Mouse (Mus musculus) midbrain, embryonic 11.5 days (tissue): ENCODE measurements at regions not wholly inside any gene's neighbourhood (a gene's known extent, or its start where the extent isn't known, plus 50 kb on each side); places are given as distances from the start of the nearest gene placed in this dataset.

Experiments
- ATAC-seq: fragments of 200-750 bp; cut with Nextera tagmentation; 2 replicates; pipeline ENCODE4 v1.8.0; 2017; ENCODE audit warnings: moderate TSS enrichment, moderate library complexity; ENCODE audit not compliant: low FRiP score
- DNase-seq: peaks from one replicate; pipeline ENCODE4 v3.0.0; 2015; ENCODE audit warnings: low spot score; ENCODE audit errors: missing footprints
- H3K27ac ChIP-seq: fragments of 300-500 bp; sonication (generic); 2 replicates; pipeline ENCODE4 v1.5.1; 2014; ENCODE audit warnings: low read depth, low read length
- H3K27me3 ChIP-seq: fragments of 300-500 bp; sonication (generic); 2 replicates; pipeline ENCODE4 v1.6.1; 2014; ENCODE audit warnings: mild to moderate bottlenecking, low read length, moderate library complexity, mixed read lengths; ENCODE audit not compliant: control insufficient read depth, insufficient read depth
- H3K36me3 ChIP-seq: fragments of 300-500 bp; sonication (generic); 2 replicates; pipeline ENCODE4 v1.6.1; 2014; ENCODE audit warnings: mild to moderate bottlenecking, low read length, moderate library complexity, mixed read lengths; ENCODE audit not compliant: control insufficient read depth, insufficient read depth
- H3K4me1 ChIP-seq: fragments of 300-500 bp; sonication (generic); 2 replicates; pipeline ENCODE4 v1.6.1; 2014; ENCODE audit warnings: low read length; ENCODE audit not compliant: control insufficient read depth, insufficient read depth
- H3K4me2 ChIP-seq: fragments of 300-500 bp; sonication (generic); 2 replicates; pipeline ENCODE4 v1.6.1; 2014; ENCODE audit warnings: mild to moderate bottlenecking, moderate library complexity
- H3K4me3 ChIP-seq: fragments of 300-500 bp; sonication (generic); 2 replicates; pipeline ENCODE4 v1.5.1; 2014; ENCODE audit warnings: low read depth, low read length
- H3K9ac ChIP-seq: fragments of 300-500 bp; sonication (generic); 2 replicates; pipeline ENCODE4 v1.6.1; 2014; ENCODE audit warnings: low read length
- H3K9me3 ChIP-seq: fragments of 300-500 bp; sonication (generic); 2 replicates; pipeline ENCODE4 v1.6.1; 2016; ENCODE audit warnings: low read length; ENCODE audit not compliant: control insufficient read depth
- WGBS: fragments of 180-500 bp; shearing (Covaris S2); extraction: QIAGEN DNeasy Blood & Tissue Kit; methylation state at CpG from one replicate; pipeline ENCODE4 v1.1.7; 2014; 5-methylcytosine and 5-hydroxymethylcytosine counted together

DNA sequence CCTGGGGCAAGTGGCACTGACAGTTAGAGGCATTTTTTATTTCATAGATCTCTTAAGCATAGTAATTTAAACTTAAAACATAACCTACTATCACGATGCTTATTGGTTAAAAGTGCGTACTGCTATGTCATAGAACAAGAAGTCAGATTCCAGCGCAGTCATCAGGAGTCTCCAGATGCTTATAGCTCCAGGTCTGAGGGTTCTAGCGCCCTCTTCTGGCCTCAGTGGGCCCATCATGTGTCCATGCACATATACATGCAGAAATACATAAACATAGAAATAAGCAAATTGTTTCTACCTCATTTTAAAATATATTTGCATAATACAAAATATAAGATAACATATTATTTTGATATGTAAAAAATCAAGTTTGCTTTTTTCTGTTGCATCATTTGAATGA is 1002.8 kb upstream of the Adgrl2 start:
- Histone ChIP-seq H3K4me3 (no peak overlapping the region), H3K9me3 (no peaks in the 10 kb centered on the region), H3K27me3 (no peaks in the 10 kb centered on the region), H3K27ac (no peak overlapping the region), H3K4me2 (no peak overlapping the region), H3K4me1 (no peaks in the 10 kb centered on the region), H3K36me3 (no peaks in the 10 kb centered on the region), H3K9ac (no peak overlapping the region)
- 57% methylated on average over 4 of the region's 4 CpGs for WGBS
- ATAC-seq (no peak), DNase-seq (no peak)

DNA sequence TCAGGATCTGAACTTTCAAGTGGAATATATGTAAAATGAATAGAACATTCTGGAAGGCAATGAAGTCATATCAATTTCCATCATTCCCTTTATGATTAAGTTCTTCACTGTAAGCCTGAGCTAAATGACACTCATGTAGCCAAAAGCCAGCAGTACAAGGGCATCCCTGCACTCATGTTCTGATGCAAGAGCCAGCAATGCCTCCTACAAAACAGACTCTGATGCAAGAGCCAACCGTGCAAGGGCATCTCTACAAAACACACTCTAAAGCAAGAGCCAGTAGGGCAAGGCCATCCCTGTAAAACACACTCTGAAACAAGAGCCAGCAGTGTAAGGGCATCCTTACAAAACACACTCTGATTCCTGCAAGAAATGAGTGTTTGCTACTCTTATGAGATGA is 997.4 kb upstream of the Adgrl2 start:
- no peak overlapping the region for H3K27ac ChIP-seq
- H3K4me1 ChIP-seq = no peaks in the 10 kb centered on the region
- H3K27me3 ChIP-seq = no peaks in the 10 kb centered on the region
- no peak overlapping the region for H3K9ac ChIP-seq
- H3K4me3 ChIP-seq = no peak overlapping the region
- H3K4me2 ChIP-seq = no peak overlapping the region
- DNase-seq = no peak
- ATAC-seq = no peak
- no peaks in the 10 kb centered on the region for H3K36me3 ChIP-seq
- H3K9me3 ChIP-seq = no peaks in the 10 kb centered on the region
- 80% methylated on average over 1 of the region's 1 CpGs for WGBS

GRCm38 (mm10) chr3:149956993-149957392 is 966.6 kb upstream of the Adgrl2 start:
- H3K27me3 ChIP-seq = no peaks in the 10 kb centered on the region
- H3K36me3 ChIP-seq = no peaks in the 10 kb centered on the region
- no peak overlapping the region for H3K4me2 ChIP-seq
- H3K9ac ChIP-seq = no peak overlapping the region
- no peak overlapping the region for H3K4me3 ChIP-seq
- DNase-seq = no peak
- no peak overlapping the region for H3K27ac ChIP-seq
- 72% methylated on average over 2 of the region's 2 CpGs for WGBS
- no peaks in the 10 kb centered on the region for H3K9me3 ChIP-seq
- no peak for ATAC-seq
- no peaks in the 10 kb centered on the region for H3K4me1 ChIP-seq

DNA sequence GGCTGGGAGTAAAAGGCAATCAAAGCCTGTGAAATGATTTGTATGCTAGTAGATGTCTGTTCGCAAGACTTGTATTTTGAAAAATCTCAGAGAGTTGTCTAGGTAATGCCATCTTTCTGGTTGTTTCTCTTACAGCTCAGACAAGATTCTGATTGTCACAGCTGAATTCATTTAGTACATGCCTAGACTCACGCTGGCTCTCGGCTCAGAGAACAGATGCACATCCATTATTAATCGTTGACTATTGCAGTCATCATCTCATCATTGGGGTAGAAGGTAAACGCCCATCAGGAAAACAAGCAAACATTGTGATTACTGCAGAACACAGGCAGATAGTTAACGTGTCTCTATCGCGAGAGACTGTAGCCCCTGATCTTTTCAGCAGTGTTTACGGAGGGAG is 945.8 kb upstream of the Adgrl2 start:
- DNase-seq (no peak), ATAC-seq (no peak)
- Histone ChIP-seq H3K27ac (no peak overlapping the region), H3K36me3 (no peaks in the 10 kb centered on the region), H3K9me3 (no peaks in the 10 kb centered on the region), H3K4me1 (no peaks in the 10 kb centered on the region), H3K4me2 (no peak overlapping the region), H3K27me3 (no peaks in the 10 kb centered on the region), H3K4me3 (no peak overlapping the region), H3K9ac (no peak overlapping the region)
- 86% methylated on average over 9 of the region's 9 CpGs for WGBS

- Histone ChIP-seq H3K4me3 (no peak overlapping the region), H3K27ac (no peak overlapping the region), H3K9me3 (no peaks in the 10 kb centered on the region), H3K27me3 (no peaks in the 10 kb centered on the region), H3K9ac (no peak overlapping the region), H3K4me1 (no peaks in the 10 kb centered on the region), H3K4me2 (no peak overlapping the region), H3K36me3 (no peaks in the 10 kb centered on the region)
- 92% methylated on average over 4 of the region's 4 CpGs for WGBS
- DNase-seq = no peak
- no peak for ATAC-seq
Measured at GRCm38 (mm10) chr3:149934832-149935231, 944.5 kb upstream of the Adgrl2 start.

- H3K4me1 ChIP-seq = no peaks in the 10 kb centered on the region
- H3K4me3 ChIP-seq = no peak overlapping the region
- no peak overlapping the region for H3K4me2 ChIP-seq
- H3K27me3 ChIP-seq = no peaks in the 10 kb centered on the region
- ATAC-seq (no peak), DNase-seq (peak; percentile 54)
- WGBS = 88% methylated on average over 10 of the region's 10 CpGs
- no peak overlapping the region for H3K27ac ChIP-seq
- no peaks in the 10 kb centered on the region for H3K36me3 ChIP-seq
- H3K9me3 ChIP-seq = no peaks in the 10 kb centered on the region
- no peak overlapping the region for H3K9ac ChIP-seq
Measured at GRCm38 (mm10) chr3:149928456-149929360, 938.4 kb upstream of the Adgrl2 start.

- Histone ChIP-seq H3K4me1 (no peaks in the 10 kb centered on the region), H3K36me3 (no peaks in the 10 kb centered on the region), H3K9ac (no peak overlapping the region), H3K4me2 (no peak overlapping the region), H3K27me3 (no peaks in the 10 kb centered on the region), H3K4me3 (no peak overlapping the region), H3K9me3 (no peaks in the 10 kb centered on the region), H3K27ac (no peak overlapping the region)
- DNase-seq (no peak), ATAC-seq (no peak)
- WGBS = 86% methylated on average over 2 of the region's 2 CpGs
Measured at GRCm38 (mm10) chr3:149920206-149920605, 929.9 kb upstream of the Adgrl2 start.

DNA sequence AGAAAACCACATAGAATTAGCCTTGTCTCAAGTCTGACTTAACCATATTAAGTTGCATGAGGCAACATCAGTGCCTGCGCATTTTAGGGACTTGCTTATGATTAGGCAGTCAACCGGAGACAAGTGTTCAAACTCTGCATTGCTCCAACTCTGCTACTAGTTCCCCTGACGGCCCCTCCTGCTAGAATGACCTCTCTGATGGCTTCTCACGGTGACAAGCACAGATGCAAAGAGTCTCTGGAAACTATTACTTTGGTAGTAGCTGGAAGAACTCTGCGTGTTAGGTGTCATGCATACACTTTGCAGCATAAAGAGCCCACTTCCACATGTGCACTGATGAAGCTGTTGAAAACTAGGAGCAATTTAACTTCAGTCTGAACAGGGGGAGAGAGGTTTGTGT is 927.8 kb upstream of the Adgrl2 start:
- Histone ChIP-seq H3K27me3 (no peaks in the 10 kb centered on the region), H3K4me2 (no peak overlapping the region), H3K27ac (no peak overlapping the region), H3K4me1 (no peaks in the 10 kb centered on the region), H3K9ac (no peak overlapping the region), H3K4me3 (no peak overlapping the region), H3K36me3 (no peaks in the 10 kb centered on the region), H3K9me3 (no peaks in the 10 kb centered on the region)
- ATAC-seq (no peak), DNase-seq (no peak)
- WGBS = 67% methylated on average over 5 of the region's 5 CpGs

- H3K27me3 ChIP-seq = no peaks in the 10 kb centered on the region
- ATAC-seq = no peak
- H3K4me1 ChIP-seq = no peaks in the 10 kb centered on the region
- H3K36me3 ChIP-seq = no peaks in the 10 kb centered on the region
- peak; percentile 68 for DNase-seq
- no peak overlapping the region for H3K9ac ChIP-seq
- H3K4me2 ChIP-seq = no peak overlapping the region
- no peak overlapping the region for H3K4me3 ChIP-seq
- H3K27ac ChIP-seq = no peak overlapping the region
- no peaks in the 10 kb centered on the region for H3K9me3 ChIP-seq
- 91% methylated on average over 8 of the region's 8 CpGs for WGBS
Measured at GRCm38 (mm10) chr3:149910721-149911120, 920.4 kb upstream of the Adgrl2 start.
